Mouse (Mus musculus) frontal cortex, postnatal 25 days (tissue): Measurements from ENCODE around the gene Map2k6.
"Not testable (repeated sequence)": the region's sequence is repeated elsewhere in the genome, so short reads cannot be mapped to it uniquely, and the experiment has no call there.

ENCODE experiments used
- DNase-seq, 2 experiments: peaks; one replicate each; pipeline ENCODE4 v3.0.0; 2022; ENCODE audit warnings: low spot score in 2 of 2

Gene Map2k6

DNA sequence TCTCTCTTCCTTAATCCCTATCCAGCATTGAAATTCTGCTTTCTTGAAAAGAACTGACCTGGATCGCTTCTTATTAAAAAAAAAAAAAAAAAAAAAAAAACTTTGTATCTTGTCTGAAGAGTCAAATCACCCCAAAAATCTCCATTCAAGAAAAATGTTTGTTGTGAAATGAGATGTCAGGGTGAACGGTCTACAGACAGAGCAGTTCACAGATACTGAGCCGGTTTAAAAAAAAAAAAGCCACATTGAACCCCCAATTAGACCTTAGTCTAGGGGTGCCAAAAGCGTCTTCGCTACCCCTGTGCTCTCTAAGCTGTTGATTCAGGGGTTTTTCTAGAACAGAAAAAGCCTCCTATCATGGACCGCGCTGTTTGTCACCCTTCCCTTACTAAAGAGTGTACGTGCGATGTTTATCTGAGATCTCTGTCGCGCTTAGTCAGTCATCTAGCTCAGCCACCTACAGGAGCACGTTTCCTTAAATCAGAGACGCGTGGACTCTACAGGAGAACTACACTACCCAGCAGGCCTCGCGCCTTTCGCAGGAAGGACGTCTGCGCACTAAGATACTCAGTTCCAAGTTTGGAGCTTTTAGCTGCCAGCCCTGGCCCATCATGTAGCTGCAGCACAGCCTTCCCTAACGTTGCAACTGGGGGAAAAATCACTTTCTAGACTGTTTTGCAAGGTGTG lies at the start of gene Map2k6:
Map2k6 (plus strand) TSS at position 570 of the 687 bp plus-strand sequence.
- peak; percentile 67 to 75 for DNase-seq

DNA sequence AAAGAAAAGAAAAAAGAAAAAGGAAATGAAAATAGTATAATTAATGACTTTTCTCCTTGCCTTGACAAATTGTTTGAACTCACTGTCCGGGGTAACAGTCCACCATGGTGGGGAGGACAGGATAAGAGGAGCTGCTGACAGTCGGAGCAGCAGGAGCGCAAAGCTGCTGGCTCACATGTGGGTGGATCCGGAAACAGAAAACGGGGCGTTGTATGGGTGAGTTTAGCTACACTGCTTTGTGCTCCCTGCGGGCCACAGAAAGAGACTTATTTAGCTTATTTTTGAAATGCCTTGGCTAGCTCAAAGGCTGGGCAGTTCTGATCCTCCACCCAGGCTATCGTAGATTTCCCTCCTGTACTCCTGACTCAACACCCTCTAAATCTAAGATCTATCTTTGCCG lies 44.7 kb upstream of the Map2k6 start:
- no peak for DNase-seq

DNA sequence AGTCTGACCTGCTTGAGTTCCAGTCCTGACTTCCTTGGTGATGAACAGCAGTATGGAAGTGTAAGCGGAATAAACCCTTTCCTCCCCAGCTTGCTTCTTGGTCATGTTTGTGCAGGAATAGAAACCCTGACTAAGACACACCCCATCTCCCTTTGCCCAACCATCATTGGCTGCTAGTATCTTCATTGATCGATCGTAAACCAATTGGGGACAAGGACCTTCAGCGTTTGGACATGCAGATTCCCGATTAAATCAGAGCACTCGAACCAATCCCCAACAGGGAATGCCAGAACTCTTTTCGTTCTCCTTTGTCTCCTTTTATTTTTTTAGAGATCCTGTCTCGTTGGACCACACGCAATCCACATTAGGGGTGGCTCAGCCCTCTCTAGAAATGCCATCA lies 43.8 kb upstream of the Map2k6 start:
- not testable (repeated sequence) for DNase-seq

DNA sequence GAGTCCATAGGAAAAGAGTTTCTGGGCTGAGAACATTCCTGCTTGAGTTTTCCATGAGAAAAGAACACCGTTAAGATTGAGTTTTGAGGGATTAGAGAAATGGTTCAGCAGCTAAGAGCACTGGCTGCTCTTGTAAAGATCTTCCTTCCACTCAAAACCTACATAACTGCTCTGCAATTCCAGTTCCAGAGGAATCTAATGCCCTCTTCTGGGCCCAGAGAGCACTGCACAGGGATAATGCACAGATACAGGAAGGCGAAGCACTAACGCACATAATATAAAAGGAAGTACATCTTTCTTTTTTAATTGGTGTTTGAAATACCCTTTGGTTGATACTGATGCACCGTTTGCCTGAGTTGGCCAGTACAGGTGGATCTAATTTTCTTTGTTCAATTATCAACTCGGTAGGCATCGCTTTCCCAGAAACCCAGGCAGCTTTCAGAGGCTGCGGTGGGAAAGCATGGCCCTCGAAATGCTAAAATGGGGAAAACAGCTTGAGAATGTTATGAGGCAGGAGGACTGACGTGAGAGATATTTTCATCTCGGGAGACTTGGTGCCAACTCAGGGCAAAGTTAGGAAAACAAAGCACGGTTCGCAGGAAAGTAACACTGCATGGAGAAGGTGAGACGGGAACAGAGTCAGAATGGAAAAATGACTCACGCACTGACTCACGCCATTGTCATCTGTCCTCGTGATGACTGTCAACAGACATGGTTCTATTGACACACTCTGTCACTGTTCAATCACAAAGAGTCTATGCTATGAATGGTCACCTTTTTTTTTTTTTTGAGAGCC lies 41.0 kb upstream of the Map2k6 start:
- DNase-seq, result peak; percentile 26 to 37

DNA sequence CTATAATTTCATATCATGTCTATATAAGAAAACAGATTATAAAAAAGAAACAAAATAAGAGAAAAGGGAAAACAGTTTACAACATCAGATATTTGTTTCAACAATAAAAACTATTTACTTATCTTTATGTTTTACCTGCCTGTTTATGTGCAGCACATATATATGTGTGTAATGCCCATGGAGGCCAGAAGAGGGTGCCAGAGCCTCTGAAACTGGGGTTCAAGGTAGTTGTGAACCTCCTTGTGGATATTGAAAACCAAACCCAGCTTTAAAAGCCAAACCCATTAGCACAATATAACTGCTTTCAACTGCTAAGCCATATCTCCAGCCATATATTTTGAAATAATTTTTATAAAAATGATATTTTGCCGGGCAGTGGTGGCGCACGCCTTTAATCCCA lies 33.9 kb upstream of the Map2k6 start:
- no peak for DNase-seq

DNA sequence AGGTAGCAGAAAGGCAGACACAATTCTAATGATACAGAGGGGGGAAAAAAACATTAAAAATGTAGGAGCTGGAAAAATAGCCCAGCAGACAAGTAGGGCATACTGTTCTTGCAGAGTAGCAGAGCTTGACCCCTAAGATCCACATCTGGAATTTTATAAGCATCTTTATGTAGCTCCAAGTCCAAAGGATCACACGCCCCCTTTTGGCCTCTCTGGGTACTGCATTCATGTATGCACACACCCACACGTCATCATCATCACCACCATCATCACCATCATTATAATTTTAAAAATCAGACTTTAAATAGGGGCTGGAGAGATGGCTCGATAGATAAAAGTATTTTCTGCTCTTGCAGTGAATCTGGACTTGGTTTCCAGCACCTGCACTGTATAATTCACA lies 32.0 kb upstream of the Map2k6 start:
- no peak for DNase-seq

DNA sequence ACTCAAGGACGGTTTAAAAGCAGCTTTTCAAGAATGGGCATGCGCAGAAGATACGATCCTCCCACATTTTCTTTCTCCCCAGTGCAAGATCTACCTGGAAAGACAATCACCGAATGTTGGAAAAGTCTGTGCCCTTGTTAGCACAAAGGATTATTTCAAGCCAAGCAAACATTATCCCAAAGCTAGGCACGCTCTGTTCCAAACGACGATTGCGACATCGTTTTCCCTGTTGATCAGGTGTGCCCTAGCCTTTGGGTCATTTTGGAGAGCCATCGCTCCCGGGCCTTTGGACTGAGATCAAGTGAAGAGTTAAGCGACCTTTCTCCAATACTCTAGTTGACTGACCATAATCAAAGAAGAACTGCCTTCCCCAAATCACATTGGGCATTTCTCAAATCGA lies 31.3 kb upstream of the Map2k6 start:
- DNase-seq, result no peak

DNA sequence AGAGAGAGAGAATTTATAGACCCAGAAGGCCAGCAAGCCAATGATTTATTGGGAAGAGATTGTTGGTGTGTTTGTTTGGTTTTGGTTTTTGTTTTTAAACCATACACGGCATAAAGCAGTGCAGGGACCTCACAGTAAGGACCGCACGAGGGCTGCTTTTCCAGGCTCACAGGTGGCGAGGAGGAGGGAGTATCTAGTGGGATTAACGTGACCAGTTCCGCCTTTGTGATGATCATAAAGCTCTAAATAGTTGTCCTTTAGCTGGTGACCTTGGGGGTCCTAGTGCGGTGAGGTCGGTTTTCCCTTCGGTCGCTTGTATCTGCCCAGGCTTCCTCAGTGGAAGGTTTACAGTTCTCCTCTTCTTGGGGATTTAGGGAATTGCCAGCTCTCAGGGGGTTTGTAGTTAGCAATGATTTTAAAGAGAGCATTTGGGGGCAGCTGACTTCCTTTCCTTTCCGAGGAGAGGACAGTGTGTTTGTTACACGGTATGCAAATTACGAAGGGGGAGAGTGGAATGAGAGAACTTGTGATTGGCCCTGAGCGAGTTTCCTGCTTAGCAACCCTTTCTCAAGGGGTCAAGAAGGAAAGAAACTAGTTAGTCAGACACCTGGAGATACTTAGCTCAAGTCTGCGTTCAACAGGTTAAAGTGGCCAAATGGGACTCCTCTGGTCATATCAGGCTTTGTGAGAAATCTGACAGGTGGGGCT lies 29.5 kb upstream of the Map2k6 start:
- no peak for DNase-seq

DNA sequence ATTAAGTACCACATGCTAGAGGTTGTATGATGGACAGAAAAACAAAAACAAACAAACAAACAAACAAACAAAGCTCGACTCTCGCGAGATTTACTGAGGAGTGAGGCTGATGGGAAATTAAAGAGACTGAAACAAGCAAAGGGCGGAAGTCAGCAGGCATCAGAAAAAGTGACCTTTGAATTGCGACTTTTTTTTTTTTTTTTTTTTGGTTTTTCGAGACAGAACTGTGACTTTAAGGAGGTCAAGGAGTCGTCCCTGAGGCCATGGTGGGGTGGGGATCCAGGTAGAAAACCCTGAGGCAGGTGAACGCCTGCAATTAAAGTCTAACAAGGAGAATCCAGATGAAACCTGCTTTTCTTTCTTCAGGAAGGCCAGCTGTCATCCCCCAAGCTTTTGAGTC lies 27.1 kb upstream of the Map2k6 start:
- no peak for DNase-seq

DNA sequence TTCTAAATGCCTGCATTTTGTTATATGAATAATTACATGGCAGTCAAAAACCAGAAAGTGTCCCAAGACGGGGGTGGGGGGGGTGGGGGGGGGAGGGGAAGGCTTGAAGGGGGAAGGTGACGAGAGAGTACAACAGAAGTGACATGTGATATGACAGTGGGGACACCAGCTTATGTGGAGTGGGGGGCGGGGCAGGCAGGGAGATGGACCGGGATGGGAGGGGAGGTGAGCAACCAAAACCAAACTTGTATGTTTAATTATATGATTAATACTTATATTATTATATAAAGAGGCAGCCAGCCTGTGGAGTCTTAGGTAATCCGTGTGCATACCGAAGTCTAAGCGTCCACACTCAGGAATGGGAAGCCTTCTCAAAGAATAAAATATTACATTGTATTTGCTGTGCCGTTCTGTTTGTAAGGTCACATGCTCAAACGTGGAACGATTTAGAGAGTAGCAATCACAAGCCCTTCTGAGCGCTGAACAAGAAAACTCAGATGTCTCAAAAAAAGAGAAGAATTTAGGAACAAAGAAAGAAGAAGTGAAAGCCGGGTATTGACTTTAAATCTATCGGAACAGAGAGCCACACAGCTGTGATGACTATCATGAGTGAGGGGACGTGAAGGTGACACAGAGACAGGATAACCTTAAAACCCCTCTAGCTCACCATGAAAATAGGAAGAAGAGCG lies 26.5 kb upstream of the Map2k6 start:
- DNase-seq, result no peak

DNA sequence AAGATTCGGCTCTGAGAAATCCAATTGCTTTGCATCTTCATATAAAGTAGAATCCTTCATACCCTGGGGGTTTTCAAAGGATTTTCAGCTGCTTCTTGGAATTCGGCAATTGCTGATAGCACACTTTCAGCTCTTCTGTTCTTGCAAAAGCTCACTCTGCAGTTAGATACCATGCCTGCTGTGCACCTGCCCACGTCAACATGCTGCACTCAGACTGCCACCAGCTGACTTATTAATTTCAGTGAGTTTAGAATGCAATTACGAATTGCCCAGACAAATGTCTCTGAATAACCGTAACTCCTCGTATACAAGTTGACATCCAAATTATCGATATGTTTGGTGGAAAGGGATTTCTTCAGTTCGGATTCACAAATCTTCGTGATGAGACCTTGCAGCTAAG lies 24.9 kb upstream of the Map2k6 start:
- no peak for DNase-seq

DNA sequence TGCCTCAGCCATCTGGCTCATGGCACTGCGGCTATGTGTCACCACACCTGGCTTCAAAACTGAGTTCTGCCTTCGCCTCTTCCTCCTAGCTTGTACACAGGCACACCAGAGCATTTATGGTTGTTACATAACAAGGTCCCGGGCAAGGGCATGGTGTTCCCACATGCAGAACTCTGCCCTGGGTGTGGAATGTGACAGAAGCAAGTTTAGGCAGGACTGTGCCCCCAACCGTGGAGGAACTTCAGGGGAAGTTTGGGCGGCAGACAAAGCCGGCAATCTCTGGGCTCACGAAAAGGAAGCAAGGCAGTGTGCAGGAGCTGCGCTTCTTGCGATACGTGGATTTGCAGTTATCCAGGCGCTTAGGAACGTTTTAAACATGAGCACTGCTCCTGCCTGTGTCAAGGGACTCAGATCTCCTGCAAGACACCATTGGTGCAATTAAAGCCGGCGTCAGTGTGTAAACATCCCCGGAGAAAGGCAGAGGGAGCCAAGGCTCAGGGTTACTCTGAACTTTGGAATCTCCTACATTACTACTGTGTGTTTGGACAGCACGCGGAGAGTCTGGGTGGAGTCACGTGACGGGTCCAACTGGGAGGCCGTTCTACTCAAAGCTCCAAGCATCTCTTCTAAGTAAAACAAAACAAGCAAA lies 19.1 kb upstream of the Map2k6 start:
- peak; percentile 14 to 15 for DNase-seq

DNA sequence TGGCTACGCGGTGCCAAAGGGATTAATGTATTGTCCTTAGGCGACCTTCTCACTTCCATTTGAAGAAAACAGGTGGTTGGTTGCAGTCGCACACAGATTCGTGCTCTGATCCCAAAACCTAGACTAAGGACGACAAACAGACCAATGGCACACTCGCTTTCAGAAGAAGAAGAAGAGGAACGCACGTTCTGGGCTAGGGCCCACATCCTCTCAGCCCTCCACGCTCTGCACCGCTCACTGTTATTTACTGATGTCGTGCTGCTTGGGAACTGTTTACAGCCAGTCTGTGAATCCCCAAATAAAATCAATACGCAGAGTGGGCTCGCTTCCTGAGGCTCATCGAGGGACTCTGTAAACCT lies 18.6 kb upstream of the Map2k6 start:
- DNase-seq, result no peak

DNA sequence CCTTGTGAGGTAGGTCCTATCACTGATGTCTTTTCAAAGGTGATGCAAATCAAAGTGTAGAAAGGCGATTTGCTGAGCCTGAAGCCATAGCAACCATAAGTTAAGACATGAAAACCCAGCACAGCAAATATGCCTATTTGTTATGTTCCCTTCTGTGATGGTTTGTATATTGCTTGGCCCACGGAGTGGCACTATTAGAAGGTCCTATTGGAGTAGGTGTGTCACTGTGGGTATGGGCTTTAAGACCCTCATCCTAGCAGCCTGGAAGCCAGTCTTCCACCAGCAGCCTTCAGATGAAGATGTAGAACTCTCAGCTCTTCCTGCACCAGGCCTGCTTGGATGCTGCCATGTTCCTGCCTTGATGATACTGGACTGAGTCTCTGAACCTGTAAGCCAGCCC lies 13.4 kb upstream of the Map2k6 start:
- no peak for DNase-seq

DNA sequence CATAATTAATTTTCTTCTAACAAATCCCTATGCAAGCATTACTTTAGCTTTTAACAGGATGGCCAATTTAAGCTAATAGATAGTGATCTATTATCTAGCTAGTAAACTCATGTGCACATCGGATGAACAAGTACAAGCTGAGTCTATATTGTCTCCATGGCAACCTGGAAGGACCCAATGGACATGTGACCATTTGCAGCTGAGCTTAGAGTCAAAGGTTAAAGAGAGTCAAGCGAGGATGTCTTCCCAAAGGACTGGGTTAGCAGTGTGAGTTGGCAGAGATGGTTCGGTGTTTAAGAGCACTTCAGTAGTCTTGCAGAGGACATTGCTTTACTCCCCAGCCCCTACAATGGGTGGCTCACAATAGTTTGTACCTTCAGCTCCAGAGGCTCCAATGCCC lies 6.2 kb upstream of the Map2k6 start:
- no peak for DNase-seq

DNA sequence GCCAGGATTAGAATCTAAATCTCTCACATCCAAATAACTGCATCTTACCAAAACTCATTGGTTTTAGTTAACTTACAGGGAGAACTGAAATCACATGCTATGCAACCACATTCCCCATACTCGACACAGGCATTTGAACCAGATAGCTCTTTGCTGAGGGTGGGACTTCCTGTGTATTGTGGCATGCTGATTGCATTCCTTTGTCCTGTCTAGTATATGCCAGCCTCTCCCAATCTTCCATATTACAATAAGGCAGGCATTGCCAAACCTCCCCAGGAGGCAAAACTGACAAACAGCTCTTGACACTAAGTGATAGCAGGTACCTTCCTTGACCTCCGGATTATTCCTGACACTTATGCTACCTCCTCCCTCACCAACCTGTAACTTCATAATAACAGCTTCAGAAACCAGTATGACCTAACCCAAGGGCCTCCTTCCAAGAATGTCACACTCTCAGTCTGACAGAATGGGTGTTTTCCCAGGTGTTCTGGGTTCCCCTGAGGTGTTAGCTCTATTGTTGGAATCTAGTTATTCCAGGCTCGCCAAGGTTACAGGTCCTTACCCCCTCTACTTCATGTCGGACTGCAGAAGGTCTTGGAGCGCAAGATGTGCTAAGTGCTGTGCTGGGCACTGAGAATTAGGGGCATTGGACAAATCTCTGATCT lies 4.0 kb upstream of the Map2k6 start:
- DNase-seq, result no peak

DNA sequence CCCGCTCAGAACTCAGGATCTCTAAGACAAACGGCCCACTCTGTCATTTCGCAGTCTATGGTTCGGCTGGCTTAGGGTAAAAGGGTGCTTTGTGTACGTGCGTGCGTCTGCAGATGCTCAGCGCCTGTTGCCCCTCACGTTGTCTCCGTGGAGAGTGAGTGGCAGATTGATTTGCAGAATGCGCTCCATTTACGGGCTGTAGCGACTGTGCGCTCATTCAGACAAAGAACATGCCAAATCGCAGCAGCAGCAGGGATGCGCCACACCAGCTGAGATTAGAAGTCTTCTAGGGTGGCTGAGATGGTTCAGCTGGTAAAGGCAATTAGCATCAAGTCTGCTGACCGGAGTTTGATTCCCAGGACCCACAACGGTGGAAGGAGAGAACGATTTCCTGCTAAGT lies 2.8 kb upstream of the Map2k6 start:
- DNase-seq, result no peak

DNA sequence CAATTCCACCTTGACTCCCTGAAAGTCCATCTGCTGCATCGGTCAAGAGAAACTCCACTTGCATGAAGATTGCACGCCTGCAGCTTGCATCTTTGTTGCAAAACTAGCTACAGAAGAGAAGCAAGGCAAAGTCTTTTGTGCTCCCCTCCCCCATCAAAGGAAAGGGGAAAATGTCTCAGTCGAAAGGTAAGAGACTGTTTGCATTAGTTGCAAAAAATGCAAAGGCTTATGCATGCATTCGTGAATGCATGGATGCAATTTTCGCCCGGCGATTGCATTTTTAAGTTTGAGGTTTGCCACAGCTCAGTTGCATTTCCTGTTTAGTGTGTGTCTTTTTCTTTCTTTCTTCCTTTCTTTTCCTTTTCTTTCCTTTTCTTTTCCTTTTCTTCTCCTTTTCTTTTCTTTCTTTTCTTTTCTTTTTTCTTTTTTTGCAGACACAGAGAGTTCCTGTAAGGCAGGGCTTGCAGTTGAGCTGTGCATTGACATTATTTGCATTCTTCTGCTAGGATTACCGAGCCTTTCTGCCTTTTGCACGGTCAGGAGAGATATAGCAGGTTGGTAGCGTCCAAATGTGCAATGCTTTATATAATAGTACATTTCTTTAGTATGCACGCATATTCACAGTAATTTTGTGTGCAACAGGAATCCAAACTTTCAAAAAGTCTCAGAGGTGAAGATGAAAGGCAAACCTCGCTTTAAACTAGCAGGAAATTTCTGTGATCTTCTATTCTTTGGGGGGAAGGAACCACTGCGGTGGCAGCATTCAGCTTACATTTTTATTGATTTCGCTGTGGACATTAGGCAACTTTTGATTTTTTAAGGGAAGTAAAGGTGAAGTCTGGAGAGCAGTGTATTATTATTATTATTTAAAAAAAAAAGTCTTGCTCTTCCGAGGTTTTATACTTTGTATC lies 573 bp downstream of the Map2k6 start:
- no peak for DNase-seq

DNA sequence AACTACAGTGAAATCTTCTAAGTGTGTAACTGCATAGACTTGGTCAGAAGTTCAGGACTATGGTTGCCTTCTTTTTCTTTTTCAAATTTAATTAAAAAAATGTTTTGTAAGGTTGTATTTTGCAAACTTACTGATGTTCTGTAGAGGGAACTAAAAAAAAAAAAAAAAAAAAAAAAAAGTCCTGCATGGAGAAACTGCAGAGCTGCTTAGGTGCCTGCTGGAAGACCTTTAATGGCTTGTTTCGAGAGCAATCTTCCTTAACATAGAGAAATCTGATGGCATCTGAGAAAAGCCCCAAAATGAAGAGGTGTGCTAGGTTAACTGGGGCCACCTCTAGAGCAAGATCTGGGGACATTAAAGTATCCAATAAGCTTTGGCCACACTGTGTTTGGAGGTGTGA lies 1.4 kb downstream of the Map2k6 start:
- DNase-seq, result no peak

DNA sequence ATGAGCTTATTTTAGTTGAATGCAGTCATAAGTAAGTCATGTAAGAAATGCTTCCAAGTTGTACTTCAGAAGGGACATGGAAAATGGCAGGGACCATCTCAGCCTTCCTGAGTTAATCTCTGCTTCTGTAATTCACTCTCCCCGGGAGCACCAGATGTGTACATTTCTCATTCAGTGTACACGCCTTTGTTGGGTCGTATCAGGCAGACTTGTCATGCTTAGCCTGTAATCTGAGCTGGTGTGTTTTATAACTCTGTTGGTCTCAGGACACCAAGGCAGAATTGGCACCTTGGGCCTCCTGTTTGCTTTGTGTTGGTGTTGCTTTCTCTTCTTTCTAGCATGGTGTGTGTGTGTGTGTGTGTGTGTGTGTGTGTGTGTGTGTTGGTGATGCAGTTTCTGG lies 3.7 kb downstream of the Map2k6 start:
- DNase-seq, result no peak
